Mouse (Mus musculus): ENCODE measurements around the gene Cabin1.

- TF ChIP-seq CTCF (IDR thresholded peaks at IDR 0.05; ENCODE audit: low read depth, low read length) (no peak), POLR2A (IDR thresholded peaks at IDR 0.05; ENCODE audit: borderline replicate concordance, low read depth, low read length) (no peak)
These were observed 130.5 kb downstream of the Cabin1 start for GRCm38 (mm10) chr10:75633576-75634139.
